Mouse (Mus musculus) liver, adult 2 months (tissue): ENCODE data around the gene Trim66. TPM values are rescaled to one million over a fixed set of nuclear protein-coding genes. Genes with fewer than 3 reads are reported as not detected.

Source experiments
- DNase-seq: peaks from one replicate; pipeline ENCODE4 v3.0.0-alpha.2; 2011; ENCODE audit warnings: low read depth, low spot score; ENCODE audit errors: extremely low read depth
- H3K27ac ChIP-seq: fragments of 200-500 bp; replicated peaks from 2 replicates; pipeline ENCODE4 v1.5.1; 2012; ENCODE audit warnings: low read depth, mild to moderate bottlenecking, control low read depth, inconsistent platforms, low read length; ENCODE audit not compliant: insufficient read depth
- H3K27me3 ChIP-seq: fragments of 200-500 bp; 2 replicates; pipeline ENCODE4 v1.6.1; 2012; ENCODE audit warnings: mild to moderate bottlenecking, moderate library complexity, low read length, inconsistent platforms; ENCODE audit not compliant: control insufficient read depth, insufficient read depth
- H3K36me3 ChIP-seq: fragments of 200-500 bp; 2 replicates; pipeline ENCODE4 v1.6.1; 2012; ENCODE audit warnings: low read length, inconsistent platforms; ENCODE audit not compliant: control insufficient read depth, insufficient read depth
- H3K4me1 ChIP-seq: fragments of 200-500 bp; 2 replicates; pipeline ENCODE4 v1.6.1; 2011; ENCODE audit warnings: low read length; ENCODE audit not compliant: control insufficient read depth, insufficient read depth
- H3K4me3 ChIP-seq: fragments of 200-500 bp; 2 replicates; pipeline ENCODE4 v1.5.1; 2011; ENCODE audit warnings: low read depth, mild to moderate bottlenecking, control low read depth, low read length, moderate library complexity; ENCODE audit not compliant: insufficient read depth
- H3K79me2 ChIP-seq: fragments of 200-500 bp; 2 replicates; pipeline ENCODE4 v1.6.1; 2012; ENCODE audit warnings: inconsistent platforms, mild to moderate bottlenecking, low read length, moderate library complexity; ENCODE audit not compliant: control insufficient read depth, insufficient read depth
- H3K9ac ChIP-seq: fragments of 200-500 bp; 2 replicates; pipeline ENCODE4 v1.6.1; 2012; ENCODE audit warnings: low read depth, mild to moderate bottlenecking, control low read depth, inconsistent platforms, low read length
- CTCF ChIP-seq: fragments of 200-500 bp; IDR thresholded peaks from 2 replicates; pipeline ENCODE4 v1.5.1; 2011; ENCODE audit warnings: low read depth, low read length, control low read depth
- POLR2A ChIP-seq: fragments of 200-500 bp; IDR thresholded peaks from 2 replicates; pipeline ENCODE4 v1.6.1; 2011; ENCODE audit warnings: low read length, control low read depth; ENCODE audit not compliant: insufficient read depth; ENCODE audit errors: extremely low read depth
- WGBS: fragments of 180-500 bp; shearing (Covaris S2); methylation state at CpG from one replicate; pipeline ENCODE4 v1.1.7; 2018; 5-methylcytosine and 5-hydroxymethylcytosine counted together
- polyA plus RNA-seq: library from polyadenylated mRNA; depleted of rRNA; stranded (reverse); fragments of >200 nt; gene quantifications from 2 replicates; pipeline ENCODE4 v1.2.3, GENCODE M21; 2012
- total RNA-seq: library from RNA; depleted of rRNA; stranded (reverse); fragments of >200 nt; gene quantifications from 2 replicates; pipeline ENCODE4 v1.2.3, GENCODE M21; 2014

Trim66 gene
- total and polyA plus RNA-seq, 2 experiments: under 0.01 to 0.06 TPM

DNA sequence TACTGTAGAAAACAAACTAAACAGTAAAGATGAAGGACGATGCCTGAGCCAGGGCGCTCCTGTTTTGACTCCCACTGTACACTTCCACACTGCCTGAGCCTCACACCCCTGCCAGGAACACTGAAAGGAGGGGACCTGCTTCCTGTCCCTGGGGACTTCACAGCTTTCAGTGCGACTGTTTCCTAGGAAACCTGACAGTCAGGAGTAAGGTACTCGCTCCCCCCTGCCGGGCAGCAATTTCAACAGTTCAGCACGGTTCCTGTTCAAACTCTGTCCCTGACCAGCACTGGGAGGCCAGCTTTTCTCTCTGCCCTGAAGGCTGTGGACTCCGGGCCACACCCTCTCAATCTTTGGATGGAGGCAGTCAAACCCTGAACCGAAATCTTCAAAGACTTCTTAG lies 815 bp downstream of the Trim66 start:
- Histone ChIP-seq H3K4me1 (no peaks in the 10 kb centered on the region), H3K36me3 (no peaks in the 10 kb centered on the region), H3K4me3 (no peak overlapping the region), H3K79me2 (no peaks in the 10 kb centered on the region), H3K27ac (no peak overlapping the region), H3K27me3 (no peaks in the 10 kb centered on the region), H3K9ac (no peak overlapping the region)
- 29% methylated on average over 8 of the region's 8 CpGs for WGBS
- TF ChIP-seq POLR2A (no peak), CTCF (no peak)
- no peak for DNase-seq

DNA sequence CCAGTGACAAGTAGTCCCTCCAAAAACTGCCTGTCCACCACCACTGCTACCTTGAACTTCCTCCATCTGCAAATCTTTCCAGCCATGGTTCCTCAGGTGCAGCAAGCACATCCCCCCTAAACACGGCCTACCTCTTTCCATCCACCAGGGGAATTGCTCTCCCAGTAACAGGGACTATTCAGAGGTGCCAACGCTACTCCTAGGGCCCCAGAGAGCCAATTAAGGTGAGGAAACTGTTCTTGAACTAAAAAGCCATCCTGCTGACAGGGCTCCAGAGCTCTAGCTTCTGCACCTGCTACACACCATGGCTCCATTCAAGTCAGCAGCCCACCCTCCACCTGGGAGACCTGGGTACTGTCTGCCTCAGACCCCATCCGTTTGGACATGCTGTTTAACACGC lies 10.4 kb downstream of the Trim66 start:
- Histone ChIP-seq H3K27me3 (no peaks in the 10 kb centered on the region), H3K9ac (no peak overlapping the region), H3K79me2 (no peaks in the 10 kb centered on the region), H3K4me1 (no peaks in the 10 kb centered on the region), H3K27ac (no peak overlapping the region), H3K4me3 (no peak overlapping the region), H3K36me3 (no peaks in the 10 kb centered on the region)
- WGBS: 70% methylated on average over 4 of the region's 4 CpGs
- TF ChIP-seq CTCF (no peak), POLR2A (no peak)
- DNase-seq: no peak

DNA sequence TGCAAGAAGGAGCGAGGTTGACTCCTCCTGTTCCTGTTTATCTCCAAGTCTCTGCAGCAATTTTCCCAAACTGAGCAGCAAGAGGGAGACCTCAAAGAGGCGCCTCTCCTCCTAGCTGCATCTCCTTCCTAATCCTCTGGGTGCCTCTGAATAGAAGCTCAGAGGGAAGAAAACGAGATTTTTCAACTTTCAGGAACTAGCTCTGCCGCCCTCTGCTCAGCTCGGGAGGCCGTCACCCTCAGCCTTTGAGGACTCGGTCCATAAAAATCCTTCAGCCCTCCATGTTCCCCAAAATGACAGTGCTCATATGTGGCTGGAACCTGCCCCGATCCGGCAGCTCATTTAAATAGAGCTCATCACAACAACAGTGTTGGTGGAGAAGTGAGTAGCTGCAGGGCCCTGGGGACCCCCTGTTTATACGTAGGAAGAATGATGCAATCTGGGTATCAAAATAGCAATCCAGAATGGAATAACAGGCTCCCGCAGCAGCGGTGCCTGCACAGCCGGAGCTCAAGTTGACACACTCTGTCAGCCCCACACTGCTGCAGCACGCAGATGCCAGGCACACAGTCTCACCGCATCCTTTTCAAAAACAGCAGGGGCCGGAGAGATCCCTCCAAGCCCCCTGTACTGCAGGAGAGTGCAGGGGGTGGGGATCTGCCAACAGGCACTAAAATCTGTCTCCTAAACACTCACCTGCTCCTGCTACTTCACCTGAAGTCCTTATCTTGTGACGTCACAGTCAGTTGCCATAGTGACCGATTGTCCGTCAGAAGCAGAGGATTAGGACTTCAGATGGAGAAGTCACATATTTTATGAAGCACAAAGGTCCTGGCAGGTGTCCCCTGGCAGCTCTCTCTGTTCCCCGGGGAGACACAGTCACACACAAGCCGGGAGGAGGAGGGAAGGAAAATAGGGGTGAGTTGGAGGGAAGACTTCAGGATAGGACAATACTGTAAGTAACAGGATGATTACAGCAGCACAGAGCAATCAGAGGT lies 14.3 kb downstream of the Trim66 start:
- Histone ChIP-seq H3K27me3 (peaks cover 3% of the 10 kb centered on the region; the same call in 1 of the 2 replicates), H3K79me2 (no peaks in the 10 kb centered on the region), H3K27ac (no peak overlapping the region), H3K9ac (no peak overlapping the region), H3K4me1 (no peaks in the 10 kb centered on the region), H3K4me3 (no peak overlapping the region), H3K36me3 (no peaks in the 10 kb centered on the region)
- no peak for DNase-seq
- WGBS: 25% methylated on average over 21 of the region's 21 CpGs
- TF ChIP-seq POLR2A: no peak
- no peak for TF ChIP-seq CTCF

DNA sequence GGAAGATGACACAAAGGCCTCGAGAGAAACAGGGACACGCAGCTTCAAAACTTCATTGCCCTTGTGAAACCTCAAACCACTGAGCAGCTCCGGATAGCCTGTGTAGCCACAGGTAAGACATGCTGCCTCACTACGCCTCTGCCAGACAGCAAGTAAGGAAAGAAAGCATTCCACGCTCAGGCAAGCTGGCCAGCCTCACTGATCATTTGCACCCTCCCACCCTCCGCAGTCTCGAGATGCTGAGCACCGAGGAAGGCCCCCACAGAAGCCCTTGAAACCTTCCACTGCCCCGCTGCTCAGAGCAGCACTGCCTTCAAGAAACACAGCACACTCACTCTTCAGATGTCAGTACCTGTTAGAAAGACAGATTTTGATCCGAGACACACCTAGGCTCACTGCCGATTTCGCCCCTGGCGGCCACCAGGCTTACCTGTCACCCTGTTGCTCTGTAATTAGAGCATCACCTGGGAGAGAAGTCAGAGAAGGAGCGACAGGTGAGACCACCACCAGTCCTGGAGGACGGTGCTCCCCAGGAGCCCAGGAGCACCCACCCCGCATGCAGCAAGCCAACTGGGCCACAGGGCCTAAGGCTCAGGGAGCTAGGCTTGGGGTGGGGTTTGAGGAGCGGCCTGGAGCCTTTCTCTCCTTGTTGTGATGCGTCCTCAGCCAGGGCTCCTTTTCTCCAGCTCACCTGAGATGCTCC lies 15.2 kb downstream of the Trim66 start:
- peaks cover 3% of the 10 kb centered on the region; the same call in 1 of the 2 replicates for H3K27me3 ChIP-seq
- no peak overlapping the region for H3K4me3 ChIP-seq
- no peak overlapping the region for H3K9ac ChIP-seq
- WGBS: 68% methylated on average over 18 of the region's 18 CpGs
- no peaks in the 10 kb centered on the region for H3K36me3 ChIP-seq
- no peaks in the 10 kb centered on the region for H3K4me1 ChIP-seq
- no peak overlapping the region for H3K27ac ChIP-seq
- TF ChIP-seq POLR2A: no peak
- no peak for TF ChIP-seq CTCF
- H3K79me2 ChIP-seq: no peaks in the 10 kb centered on the region
- no peak for DNase-seq

DNA sequence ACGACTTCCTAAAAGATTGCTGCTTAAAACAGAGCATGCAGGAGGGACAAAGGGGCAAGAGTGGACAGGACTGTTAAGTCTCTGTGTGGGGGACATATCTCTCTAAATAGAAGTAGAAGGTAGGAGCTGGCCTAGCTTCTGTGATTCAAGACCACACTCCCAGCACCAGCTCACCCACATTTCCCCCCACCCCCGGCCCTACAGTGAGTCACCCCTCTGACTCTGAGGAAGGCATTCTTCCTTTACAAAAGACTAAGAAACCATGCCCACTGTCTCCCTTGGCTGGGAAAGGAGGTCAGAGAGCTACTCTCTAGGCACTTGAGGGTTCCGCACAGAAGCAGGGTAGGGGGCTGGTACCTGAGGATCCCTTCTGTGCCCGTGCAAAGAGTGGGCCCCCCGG lies 23.7 kb downstream of the Trim66 start:
- no peaks in the 10 kb centered on the region for H3K79me2 ChIP-seq
- H3K4me3 ChIP-seq: no peak overlapping the region
- TF ChIP-seq POLR2A (no peak), CTCF (no peak)
- WGBS: 73% methylated on average over 5 of the region's 5 CpGs
- no peaks in the 10 kb centered on the region for H3K27me3 ChIP-seq
- no peak overlapping the region for H3K9ac ChIP-seq
- DNase-seq: no peak
- no peak overlapping the region for H3K27ac ChIP-seq
- H3K4me1 ChIP-seq: no peaks in the 10 kb centered on the region
- H3K36me3 ChIP-seq: no peaks in the 10 kb centered on the region
